Mouse (Mus musculus) stomach, embryonic 16.5 days (tissue): ENCODE results near the gene Ski. TPM values are rescaled to one million over a fixed set of nuclear protein-coding genes. Genes with fewer than 3 reads are reported as not detected.

Experiments used
- polyA plus RNA-seq: library from polyadenylated mRNA; unstranded; fragments of >200 nt; fragmentation: Nextera tagmentation; extraction: Ambion mirVana; gene quantifications from 2 replicates; pipeline ENCODE4 v1.2.1, GENCODE M21; 2015

Gene Ski
- polyA plus RNA-seq, 1 experiment from 2014 or later: 17.9 TPM

Other genes starting within 250 kb of the Ski start
- gene Plch2, start 165.8 kb downstream of the Ski start, polyA plus RNA-seq: 27.4 and 30.4 TPM in 2 replicates
- 19.9 and 20.1 TPM in 2 replicates for gene Pex10, start 155.6 kb downstream of the Ski start, polyA plus RNA-seq
- gene Rer1, start 136.2 kb downstream of the Ski start, polyA plus RNA-seq: 171 and 183 TPM in 2 replicates
- 4.8 and 6.1 TPM in 2 replicates for gene Morn1, start 136.0 kb downstream of the Ski start, polyA plus RNA-seq
- gene Faap20, start 27.2 kb upstream of the Ski start, polyA plus RNA-seq: 58.4 and 60.1 TPM in 2 replicates
- gene Prkcz, start 138.8 kb upstream of the Ski start, polyA plus RNA-seq: 16.7 and 16.8 TPM in 2 replicates
- gene Gabrd, start 175.5 kb upstream of the Ski start, polyA plus RNA-seq: 0.23 TPM in 1 of 2 replicates, not detected in the other
- gene Cfap74, start 186.6 kb upstream of the Ski start, polyA plus RNA-seq: 2.1 and 2.8 TPM in 2 replicates
- 2.6 TPM in 1 of 2 replicates, not detected in the other for gene Tmem52, start 246.5 kb upstream of the Ski start, polyA plus RNA-seq